In genomic region chr5:74765061-74765767, GRCm38 (mm10) we compare ENCODE assay signal across 14 mouse cellular contexts.
DNase-seq lines count a peak whose midpoint lies in the region; ATAC-seq and TF ChIP-seq lines count a peak whose summit lies in the region.
"Had no signal": no experiment of that assay in that cellular context is flagged by ENCODE, and none has a peak within 500 bp of the region (broad histone marks: within the 10 kb centered on the region; RNA-seq: fewer than 3 reads in every experiment).

No protein-coding gene starts in this region.

- H3K27ac ChIP-seq in intestine, embryonic 16.5 days (ENCODE audit: low read length) = peak overlapping the region; percentile 39; the same call in 1 of the 2 replicates
- no peak overlapping the region for H3K27ac ChIP-seq in intestine, postnatal 0 days (ENCODE audit: low read depth, low read length)
- 0 out of 2 replicates have a peak overlapping the region, but pooled peaks have one; percentile 46 for H3K27ac ChIP-seq in neural tube, embryonic 13.5 days (replicated peaks)
- H3K27ac ChIP-seq in hindbrain, postnatal 0 days = peak overlapping the region; percentile 21; the same call in 1 of the 2 replicates
- H3K27ac ChIP-seq: limb, embryonic 15.5 days had no signal

- no peak overlapping the region for H3K9ac ChIP-seq in intestine, embryonic 16.5 days (ENCODE audit: low read depth, low read length)
- no peak overlapping the region for H3K9ac ChIP-seq in intestine, postnatal 0 days (ENCODE audit: low read depth, low read length)
- H3K9ac ChIP-seq in neural tube, embryonic 13.5 days = no peak overlapping the region
- H3K9ac ChIP-seq in hindbrain, postnatal 0 days (replicated peaks; ENCODE audit: low read length) = no peak overlapping the region
- H3K9ac ChIP-seq: limb, embryonic 15.5 days had no signal

- no peak for ATAC-seq in intestine, embryonic 16.5 days
- ATAC-seq in intestine, postnatal 0 days = no peak
- peak; percentile 56 for ATAC-seq in neural tube, embryonic 13.5 days (ENCODE audit: low read depth)
- peak; percentile 70; the same call in 1 of the 2 replicates for ATAC-seq in hindbrain, postnatal 0 days

- H3K9me3 ChIP-seq in intestine, embryonic 16.5 days (ENCODE audit: control insufficient read depth, low read length) = no peaks in the 10 kb centered on the region
- H3K9me3 ChIP-seq in intestine, postnatal 0 days (ENCODE audit: control insufficient read depth) = no peaks in the 10 kb centered on the region
- H3K9me3 ChIP-seq in neural tube, embryonic 13.5 days = no peaks in the 10 kb centered on the region
- H3K9me3 ChIP-seq in hindbrain, postnatal 0 days (ENCODE audit: low read length) = no peaks in the 10 kb centered on the region
- H3K9me3 ChIP-seq: G1E; limb, embryonic 15.5 days had no signal

- H3K4me2 ChIP-seq in intestine, embryonic 16.5 days (ENCODE audit: low read depth, low read length) = no peak overlapping the region
- no peak overlapping the region for H3K4me2 ChIP-seq in intestine, postnatal 0 days (replicated peaks; ENCODE audit: low read depth)
- no peak overlapping the region for H3K4me2 ChIP-seq in neural tube, embryonic 13.5 days
- 0 out of 2 replicates have a peak overlapping the region, but pooled peaks have one; percentile 5 for H3K4me2 ChIP-seq in hindbrain, postnatal 0 days (ENCODE audit: low read depth, low read length)
- H3K4me2 ChIP-seq: limb, embryonic 15.5 days had no signal

- H3K4me3 ChIP-seq in intestine, embryonic 16.5 days (ENCODE audit: low read length) = no peak overlapping the region
- no peak overlapping the region for H3K4me3 ChIP-seq in intestine, postnatal 0 days (ENCODE audit: low read depth, low read length)
- H3K4me3 ChIP-seq in neural tube, embryonic 13.5 days = no peak overlapping the region
- no peak overlapping the region for H3K4me3 ChIP-seq in hindbrain, postnatal 0 days (ENCODE audit: low read length)
- H3K4me3 ChIP-seq: limb, embryonic 15.5 days had no signal

- H3K36me3 ChIP-seq in intestine, embryonic 16.5 days (ENCODE audit: control insufficient read depth, insufficient read depth, low read length) = no peaks in the 10 kb centered on the region
- no peaks in the 10 kb centered on the region for H3K36me3 ChIP-seq in intestine, postnatal 0 days (ENCODE audit: control insufficient read depth, insufficient read depth)
- no peaks in the 10 kb centered on the region for H3K36me3 ChIP-seq in neural tube, embryonic 13.5 days
- H3K36me3 ChIP-seq in hindbrain, postnatal 0 days (ENCODE audit: insufficient read depth, low read length) = no peaks in the 10 kb centered on the region
- H3K36me3 ChIP-seq: G1E; limb, embryonic 15.5 days had no signal

- WGBS in intestine, embryonic 16.5 days = 52% methylated on average over 9 of the region's 9 CpGs
- WGBS in intestine, postnatal 0 days = 59% methylated on average over 9 of the region's 9 CpGs
- WGBS in neural tube, embryonic 13.5 days = 22% methylated on average over 9 of the region's 9 CpGs
- WGBS in hindbrain, postnatal 0 days = 25% methylated on average over 9 of the region's 9 CpGs

- no peak for TF ChIP-seq CTCF in intestine, postnatal 0 days (IDR thresholded peaks at IDR 0.05; ENCODE audit: low read depth)
- TF ChIP-seq CTCF in hindbrain, postnatal 0 days (IDR thresholded peaks at IDR 0.05; ENCODE audit: low read depth) = no peak

- H3K27me3 ChIP-seq in intestine, embryonic 16.5 days (replicated peaks; ENCODE audit: control insufficient read depth, insufficient read depth, low read length) = no peaks in the 10 kb centered on the region
- no peaks in the 10 kb centered on the region for H3K27me3 ChIP-seq in intestine, postnatal 0 days (replicated peaks; ENCODE audit: control insufficient read depth, insufficient read depth, low read length)
- H3K27me3 ChIP-seq in neural tube, embryonic 13.5 days = no peaks in the 10 kb centered on the region
- H3K27me3 ChIP-seq in hindbrain, postnatal 0 days (ENCODE audit: insufficient read depth, low read length) = no peaks in the 10 kb centered on the region
- H3K27me3 ChIP-seq: limb, embryonic 15.5 days had no signal

- H3K4me1 ChIP-seq in intestine, embryonic 16.5 days (ENCODE audit: control insufficient read depth, insufficient read depth, low read length) = no peaks in the 10 kb centered on the region
- H3K4me1 ChIP-seq in intestine, postnatal 0 days (replicated peaks; ENCODE audit: control insufficient read depth, insufficient read depth, low read length) = no peaks in the 10 kb centered on the region
- H3K4me1 ChIP-seq in neural tube, embryonic 13.5 days (replicated peaks) = peaks cover 15% of the 10 kb centered on the region
- peaks cover 7% of the 10 kb centered on the region; the same call in 1 of the 2 replicates for H3K4me1 ChIP-seq in hindbrain, postnatal 0 days (ENCODE audit: insufficient read depth, low read length)
- H3K4me1 ChIP-seq: limb, embryonic 15.5 days had no signal

- peak; percentile 69 to 74 for DNase-seq in cerebellum, postnatal 10 days
- DNase-seq in cerebellum, adult 9-11 months = no peak
- DNase-seq in neural tube, embryonic 10.5 days (ENCODE audit: extremely low spot score, low spot score) = no peak
- peak; percentile 70 for DNase-seq in hindbrain, postnatal 0 days (ENCODE audit: low spot score)
- DNase-seq in spleen, postnatal 10 days (ENCODE audit: low spot score in 2 of 2) = no peak
- DNase-seq: B cell, adult 2 months; embryo, embryonic 11 days; kidney, postnatal 4 days; thymus, postnatal 4 days had no signal

Comparison
In these comparisons a context has a peak if more than half of its experiments do, and no peak if none do; other contexts are left out.
1. DNase-seq: peak in cerebellum, postnatal 10 days (2 of 2) and hindbrain, postnatal 0 days (single experiment); none in cerebellum, adult 9-11 months (single experiment), neural tube, embryonic 10.5 days (single experiment) and spleen, postnatal 10 days (0 of 2).
2. ATAC-seq: peak in neural tube, embryonic 13.5 days (single experiment) and hindbrain, postnatal 0 days (single experiment); none in intestine, embryonic 16.5 days (single experiment) and intestine, postnatal 0 days (single experiment).